Mouse (Mus musculus): ENCODE measurements around the gene Maats1.

Maats1 gene

DNA sequence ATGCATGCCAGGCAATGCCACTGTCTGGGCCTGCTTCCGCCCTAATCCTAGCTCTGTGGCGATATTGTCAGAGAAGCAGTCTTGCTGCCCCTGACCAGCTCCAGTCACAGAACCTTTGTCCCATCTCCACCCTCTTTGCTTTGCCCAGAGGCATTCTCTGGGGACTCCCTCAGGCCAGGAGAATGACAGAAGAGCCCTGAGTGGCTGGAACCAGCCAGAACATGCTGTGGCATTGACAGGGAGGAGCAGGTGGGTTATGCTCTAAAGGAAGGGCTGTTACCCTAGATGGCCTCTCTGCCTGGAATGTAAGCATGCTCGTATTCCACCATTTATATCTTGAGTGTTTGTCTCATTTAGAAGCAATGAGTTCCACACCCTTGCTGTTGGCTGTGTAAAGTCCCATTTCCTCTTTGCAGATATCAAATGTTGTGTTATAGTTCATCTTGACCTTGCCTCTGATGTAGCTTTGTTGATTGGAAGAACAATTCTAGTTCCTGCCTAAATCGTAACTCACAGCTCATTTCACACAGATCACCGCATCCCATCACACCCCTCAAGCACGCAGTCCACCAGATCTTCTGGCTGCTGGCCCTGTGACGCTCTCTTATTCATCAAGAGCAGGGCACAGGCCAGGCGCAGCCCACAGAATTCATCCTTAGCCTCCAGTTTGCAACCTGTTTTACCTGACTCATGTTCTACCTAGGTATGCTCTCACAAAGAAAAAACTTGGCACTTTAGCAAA, 28.9 kb upstream of the Maats1 start:
- DNase-seq (ENCODE audit: low read depth, low spot score) = no peak

- DNase-seq (ENCODE audit: low read depth, low spot score) = no peak
Measured at GRCm38 (mm10) chr16:38369992-38370484, 28.1 kb upstream of the Maats1 start.

DNA sequence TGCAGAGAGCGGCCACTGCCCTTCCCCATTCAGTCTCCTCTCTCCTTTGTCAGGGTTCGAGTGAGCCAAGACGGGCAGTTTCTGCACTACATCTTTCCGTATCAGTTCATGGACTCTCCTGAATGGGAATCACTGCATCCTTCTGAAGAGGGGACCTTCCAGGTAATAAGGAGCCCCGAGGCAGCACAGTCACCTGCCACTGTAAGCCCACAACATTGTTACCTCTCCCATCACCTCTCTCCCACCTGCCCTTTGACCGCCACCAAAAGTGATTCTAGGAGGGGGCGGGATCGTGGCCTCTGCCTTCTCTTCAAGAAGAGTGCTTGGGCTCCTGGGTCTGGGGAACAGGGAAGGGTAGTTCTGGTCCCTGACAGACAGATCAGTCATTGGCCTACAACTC, 27.5 kb upstream of the Maats1 start:
- DNase-seq (ENCODE audit: low read depth, low spot score) = no peak

DNA sequence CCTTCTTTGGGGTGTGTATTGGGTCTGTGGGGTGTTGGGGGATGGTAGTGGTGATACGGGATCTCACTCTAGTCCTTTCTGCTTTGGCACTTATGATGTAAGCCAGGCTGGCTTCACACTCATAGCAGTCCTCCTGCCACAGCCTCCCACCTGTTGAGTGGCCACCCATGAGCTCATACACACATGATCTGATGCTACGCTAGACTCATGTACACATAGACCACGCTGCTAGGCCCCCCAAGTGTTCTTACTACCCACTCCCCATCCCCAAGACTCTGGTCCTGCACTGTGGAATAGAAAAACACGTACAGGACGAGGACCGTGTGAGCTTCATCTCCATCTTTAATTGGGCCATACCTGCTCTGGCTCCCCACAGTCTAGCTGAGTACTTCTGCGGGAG, 27.1 kb upstream of the Maats1 start:
- DNase-seq (ENCODE audit: low read depth, low spot score) = no peak

DNA sequence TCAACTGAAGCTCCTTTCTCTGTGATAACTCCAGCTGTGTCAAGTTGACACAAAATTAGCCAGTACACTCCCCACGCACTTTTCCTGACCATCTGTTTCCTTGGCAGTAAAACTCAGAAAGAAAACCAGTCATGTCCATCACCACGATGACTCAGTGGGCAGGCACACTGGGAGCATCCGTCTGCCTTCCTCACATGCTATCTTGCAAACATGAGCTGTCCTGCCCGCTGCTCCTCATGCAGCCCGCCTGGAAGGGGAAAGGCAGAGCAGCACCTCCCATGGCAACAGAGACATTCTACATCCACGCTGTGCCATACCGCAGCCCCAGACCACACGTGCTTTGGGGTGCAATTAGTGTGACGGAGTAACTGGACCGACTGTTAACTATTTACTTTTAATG, 26.4 kb upstream of the Maats1 start:
- no peak for DNase-seq (ENCODE audit: low read depth, low spot score)

- DNase-seq (ENCODE audit: low read depth, low spot score) = no peak
Measured at GRCm38 (mm10) chr16:38366231-38366630, 24.3 kb upstream of the Maats1 start.

GRCm38 (mm10) chr16:38365390-38365789, 23.4 kb upstream of the Maats1 start:
- no peak for DNase-seq (ENCODE audit: low read depth, low spot score)

DNA sequence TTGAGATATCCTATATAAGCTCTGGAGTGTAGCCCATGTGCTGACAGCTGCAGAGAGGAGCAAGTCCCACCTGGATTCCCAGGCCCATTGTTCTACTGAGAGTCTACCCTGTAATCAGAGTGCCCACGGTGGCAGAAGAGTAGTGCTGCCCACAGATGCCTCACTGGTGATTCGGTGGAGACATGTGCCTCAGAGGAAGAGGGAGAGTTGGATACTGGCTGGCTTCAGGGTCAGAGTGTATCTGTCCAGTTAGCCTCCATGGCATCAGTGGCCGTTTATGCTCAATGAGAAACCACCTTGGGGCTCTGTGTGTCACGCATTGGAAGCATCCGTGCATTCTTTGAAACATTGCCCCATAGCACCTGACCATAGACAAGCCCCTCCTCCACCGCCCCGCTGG, 21.7 kb upstream of the Maats1 start:
- DNase-seq (ENCODE audit: low read depth, low spot score) = no peak

DNA sequence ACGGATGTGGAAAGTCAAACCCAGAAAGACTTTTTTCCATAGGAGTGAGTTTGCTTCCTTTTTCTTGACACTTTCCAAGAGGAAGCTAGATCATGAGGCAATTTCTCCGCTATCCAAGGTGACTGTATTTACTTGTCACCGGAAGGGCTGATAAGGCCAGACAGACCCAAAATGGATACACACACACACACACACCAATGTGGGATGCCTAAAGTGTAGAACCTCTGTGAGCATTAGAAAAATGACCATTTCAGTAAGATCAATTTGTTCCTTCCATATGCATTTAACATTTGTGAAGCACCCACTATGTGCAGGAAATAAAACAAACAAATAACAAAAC, 21.3 kb upstream of the Maats1 start:
- no peak for DNase-seq (ENCODE audit: low read depth, low spot score)

DNA sequence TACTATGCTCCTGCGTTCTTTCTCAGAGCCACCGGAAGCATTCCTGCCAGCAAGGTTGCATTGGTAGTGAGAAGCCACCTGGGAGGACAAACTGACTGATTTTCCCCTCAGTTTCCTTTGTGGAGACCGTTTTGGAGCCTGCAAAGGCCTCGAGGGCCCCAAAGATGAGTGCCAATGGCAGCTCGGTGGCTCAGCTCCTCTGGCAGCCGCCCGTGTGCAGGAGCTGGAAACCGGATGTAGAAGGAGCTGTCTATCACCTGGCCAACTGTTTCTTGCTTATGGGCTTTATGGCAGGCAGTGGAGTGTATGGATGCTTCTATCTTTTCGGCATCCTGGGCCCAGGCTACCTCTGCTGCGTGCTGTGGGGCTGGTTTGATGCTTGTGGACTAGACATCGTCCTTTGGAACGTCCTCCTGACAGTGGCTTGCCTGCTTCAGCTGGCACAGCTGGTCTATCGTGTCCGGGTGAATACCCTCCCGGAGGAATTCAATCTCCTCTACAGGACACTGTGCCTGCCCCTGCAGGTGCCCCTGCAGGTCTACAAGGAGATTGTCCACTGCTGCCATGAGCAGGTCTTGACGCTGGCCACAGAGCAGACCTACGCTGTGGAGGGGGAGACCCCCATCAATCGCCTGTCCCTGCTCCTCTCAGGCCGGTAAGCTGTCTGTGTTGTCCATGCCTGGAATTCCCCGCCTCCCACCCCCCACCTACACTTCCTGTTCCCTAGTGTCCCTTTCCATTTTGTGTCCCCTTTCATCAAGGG, 20.7 kb upstream of the Maats1 start:
- no peak for DNase-seq (ENCODE audit: low read depth, low spot score)

- no peak for DNase-seq (ENCODE audit: low read depth, low spot score)
Measured at GRCm38 (mm10) chr16:38361933-38362332, 20.0 kb upstream of the Maats1 start, which contains the start of gene Popdc2. Gene Popdc2 (plus strand): TSS chr16:38362209.

GRCm38 (mm10) chr16:38360317-38360716, 18.4 kb upstream of the Maats1 start:
- peak; percentile 71 for DNase-seq (ENCODE audit: low read depth, low spot score)

DNA sequence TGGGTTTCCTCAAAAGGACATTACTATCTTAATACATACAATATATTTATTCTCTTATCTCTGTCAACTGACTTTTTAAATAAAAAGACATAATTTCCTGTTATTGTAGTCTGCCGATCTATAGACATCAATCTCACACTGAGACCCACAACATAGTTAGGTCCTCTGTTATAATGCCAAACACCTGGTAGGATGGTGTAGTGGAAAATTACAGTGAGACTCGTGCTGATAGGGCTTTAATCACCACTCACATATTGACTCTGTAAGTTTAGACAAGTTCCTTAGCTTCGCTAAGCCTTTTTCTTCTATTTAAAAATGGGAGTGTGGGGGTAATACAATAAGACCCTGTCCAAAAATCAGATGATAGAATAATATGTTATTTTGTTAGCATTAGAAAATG, 17.9 kb upstream of the Maats1 start:
- peak; percentile 25 for DNase-seq (ENCODE audit: low read depth, low spot score)

- peak; percentile 60 for DNase-seq (ENCODE audit: low read depth, low spot score)
Measured at GRCm38 (mm10) chr16:38359241-38359640, 17.3 kb upstream of the Maats1 start.

DNA sequence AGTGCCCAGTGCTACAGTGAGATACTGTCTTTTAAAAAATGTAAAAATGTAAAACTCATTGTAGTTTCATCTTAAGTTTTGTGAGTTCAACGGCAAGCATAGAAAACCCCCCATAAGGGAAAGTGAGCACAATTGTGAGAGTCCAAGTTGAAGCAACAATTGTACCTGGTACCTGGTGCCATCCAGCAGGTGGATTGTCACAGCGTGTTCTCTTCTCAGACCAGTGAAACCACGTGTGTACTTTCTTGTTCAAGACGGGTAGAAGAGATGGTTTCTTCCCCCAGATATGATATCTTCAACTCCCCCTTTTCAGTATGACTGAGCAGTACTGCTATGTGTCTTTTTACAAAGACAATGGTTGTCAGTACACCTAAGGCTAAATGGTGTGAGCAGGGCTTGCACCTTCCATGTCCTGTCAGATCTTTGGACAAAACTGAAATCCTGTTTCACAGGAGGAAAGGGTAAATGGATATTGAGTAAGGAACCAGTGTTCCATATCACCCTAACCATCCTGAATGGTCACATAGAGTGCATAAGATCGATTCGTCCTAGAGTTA, 16.4 kb upstream of the Maats1 start:
- DNase-seq (ENCODE audit: low read depth, low spot score) = peak; percentile 32

DNA sequence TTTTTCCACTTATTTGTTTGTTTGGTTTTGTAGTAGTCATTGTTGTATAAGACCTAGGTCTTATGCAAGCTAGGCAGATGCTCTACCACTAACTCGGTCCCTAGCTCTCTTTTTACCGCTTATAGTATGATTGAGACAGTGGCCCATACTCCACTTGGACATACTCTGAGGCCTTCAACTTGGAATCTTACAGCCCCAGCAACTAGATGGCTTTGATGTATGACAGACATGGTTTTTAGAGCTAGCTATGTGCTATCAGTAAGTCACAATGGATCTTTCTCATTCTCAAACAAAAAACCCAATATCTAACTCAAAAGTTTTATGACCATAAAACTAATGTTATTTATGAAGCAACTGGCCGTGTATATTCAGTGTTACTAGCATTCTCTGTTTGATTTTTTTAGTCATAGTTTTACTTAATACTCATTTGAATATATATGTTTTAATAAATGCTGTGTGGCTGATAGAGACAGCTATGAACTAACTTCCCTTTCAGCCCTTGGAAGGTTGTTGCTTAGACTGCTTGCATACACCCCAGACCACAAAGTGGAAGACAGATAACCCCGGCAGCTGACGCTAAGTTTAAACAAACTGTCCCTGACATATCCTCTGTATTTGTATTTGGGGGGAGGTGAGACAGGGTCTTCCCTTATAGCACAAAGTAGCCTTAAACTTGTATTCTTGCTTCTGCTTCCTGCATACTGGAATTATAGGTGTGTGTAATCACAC, 12.4 kb upstream of the Maats1 start:
- DNase-seq (ENCODE audit: low read depth, low spot score) = no peak

GRCm38 (mm10) chr16:38353642-38354041, 11.7 kb upstream of the Maats1 start:
- DNase-seq (ENCODE audit: low read depth, low spot score) = peak; percentile 40

GRCm38 (mm10) chr16:38352851-38353250, 10.9 kb upstream of the Maats1 start:
- no peak for DNase-seq (ENCODE audit: low read depth, low spot score)

GRCm38 (mm10) chr16:38352031-38352430, 10.1 kb upstream of the Maats1 start:
- DNase-seq (ENCODE audit: low read depth, low spot score) = no peak

GRCm38 (mm10) chr16:38350939-38351338, 9.0 kb upstream of the Maats1 start:
- DNase-seq (ENCODE audit: low read depth, low spot score) = no peak

DNA sequence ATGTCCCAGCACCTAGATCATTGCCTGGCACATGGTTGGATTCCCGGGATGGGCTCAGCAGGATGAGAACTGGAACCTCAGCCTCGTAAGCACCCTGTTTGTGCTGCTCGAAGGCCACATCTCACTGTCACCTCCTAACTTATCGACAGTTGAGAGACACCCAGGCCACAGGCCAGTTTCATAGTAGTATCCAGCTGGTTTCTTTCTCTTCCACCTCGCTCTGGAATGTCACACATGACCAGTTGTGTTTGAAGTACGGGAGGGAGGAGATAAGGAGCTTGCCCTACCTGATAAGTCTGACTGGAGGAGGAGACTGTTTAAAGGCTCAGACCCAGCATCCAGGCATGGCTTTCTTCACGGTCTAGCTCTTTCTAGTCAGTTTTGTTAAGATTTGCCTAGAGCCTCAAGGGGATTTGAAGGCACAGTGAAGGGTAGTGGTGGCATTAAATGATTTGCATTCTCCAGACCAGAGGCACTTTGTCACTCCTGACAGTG, 8.5 kb upstream of the Maats1 start:
- peak; percentile 50 for DNase-seq (ENCODE audit: low read depth, low spot score)

DNA sequence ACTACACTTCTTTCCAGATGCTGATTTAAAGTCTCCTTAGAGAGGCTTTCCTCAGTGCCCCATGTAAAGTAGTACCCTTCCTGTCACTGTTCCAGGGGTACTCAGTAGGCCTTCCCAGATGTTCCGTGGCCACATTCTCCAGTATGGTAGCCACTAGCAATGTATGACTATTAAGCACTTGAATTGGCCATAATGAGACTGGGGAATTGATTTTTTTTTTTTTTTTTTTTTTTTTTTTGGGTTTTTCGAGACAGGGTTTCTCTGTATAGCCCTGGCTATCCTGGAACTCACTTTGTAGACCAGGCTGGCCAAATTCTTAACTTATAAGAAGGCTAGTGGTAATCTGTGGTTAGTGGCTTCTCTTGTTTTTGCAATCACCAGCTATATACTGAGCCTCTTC, 7.9 kb upstream of the Maats1 start:
- no peak for DNase-seq (ENCODE audit: low read depth, low spot score)
